Mouse (Mus musculus) ovary, postnatal 36 days (tissue): ENCODE measurements at regions not wholly inside any gene's neighbourhood (a gene's known extent, or its start where the extent isn't known, plus 50 kb on each side); places are given as distances from the start of the nearest gene placed in this dataset.

ENCODE experiments used
- DNase-seq: peaks from one replicate; pipeline ENCODE4 v3.0.0; 2022; ENCODE audit warnings: low spot score, mixed read lengths

- no peak for DNase-seq
These were observed 179.0 kb upstream of the Dmrta1 start for GRCm38 (mm10) chr4:89500232-89500631.

GRCm38 (mm10) chr4:89490947-89491346 is 180.1 kb upstream of the Cdkn2b start:
- no peak for DNase-seq

GRCm38 (mm10) chr4:89487416-89488165 is 176.8 kb upstream of the Cdkn2b start:
- no peak for DNase-seq

- DNase-seq: no peak
These were observed 176.1 kb upstream of the Cdkn2b start for GRCm38 (mm10) chr4:89486963-89487362.

- DNase-seq: peak; percentile 33
These were observed 175.2 kb upstream of the Cdkn2b start for GRCm38 (mm10) chr4:89485981-89486531.

- DNase-seq: no peak
These were observed 167.9 kb upstream of the Cdkn2b start for GRCm38 (mm10) chr4:89478646-89479237.

- no peak for DNase-seq
These were observed 165.0 kb upstream of the Cdkn2b start for GRCm38 (mm10) chr4:89475848-89476247.

GRCm38 (mm10) chr4:89474836-89475541 is 164.2 kb upstream of the Cdkn2b start:
- no peak for DNase-seq

GRCm38 (mm10) chr4:89471426-89471825 is 160.6 kb upstream of the Cdkn2b start:
- no peak for DNase-seq

- DNase-seq: no peak
These were observed 159.9 kb upstream of the Cdkn2b start for GRCm38 (mm10) chr4:89470756-89471155.

- peak; percentile 13 for DNase-seq
These were observed 159.0 kb upstream of the Cdkn2b start for GRCm38 (mm10) chr4:89469883-89470282.

GRCm38 (mm10) chr4:89469406-89469805 is 158.6 kb upstream of the Cdkn2b start:
- DNase-seq: no peak

- DNase-seq: no peak
These were observed 155.9 kb upstream of the Cdkn2b start for GRCm38 (mm10) chr4:89466766-89467165.

- DNase-seq: no peak
These were observed 152.3 kb upstream of the Cdkn2b start for GRCm38 (mm10) chr4:89463121-89463520.

- no peak for DNase-seq
These were observed 149.4 kb upstream of the Cdkn2b start for GRCm38 (mm10) chr4:89460170-89460762.

GRCm38 (mm10) chr4:89459346-89459666 is 148.5 kb upstream of the Cdkn2b start:
- no peak for DNase-seq

- DNase-seq: no peak
These were observed 147.9 kb upstream of the Cdkn2b start for GRCm38 (mm10) chr4:89458628-89459345.

- DNase-seq: no peak
These were observed 147.0 kb upstream of the Cdkn2b start for GRCm38 (mm10) chr4:89457861-89458260.

GRCm38 (mm10) chr4:89454926-89455325 is 144.1 kb upstream of the Cdkn2b start:
- no peak for DNase-seq

- DNase-seq: no peak
These were observed 142.2 kb upstream of the Cdkn2b start for GRCm38 (mm10) chr4:89453051-89453450.

- no peak for DNase-seq
These were observed 140.9 kb upstream of the Cdkn2b start for GRCm38 (mm10) chr4:89451741-89452140.
